In genomic region chr4:48197925-48198324, GRCm38 (mm10) we compare ENCODE assay signal across 15 mouse cellular contexts.
A peak's percentile ranks its signal among the peaks of the same experiment; 100 is the strongest.
DNase-seq lines count a peak whose midpoint lies in the region; ATAC-seq and TF ChIP-seq lines count a peak whose summit lies in the region.
"Had no signal": no experiment of that assay in that cellular context is flagged by ENCODE, and none has a peak within 500 bp of the region (broad histone marks: within the 10 kb centered on the region; RNA-seq: fewer than 3 reads in every experiment).

No protein-coding gene starts in this region.

- peak; percentile 51 for TF ChIP-seq CTCF in gastrocnemius, adult 2 months (IDR thresholded peaks at IDR 0.05)
- TF ChIP-seq CTCF in lung, embryonic 14.5 days (IDR thresholded peaks at IDR 0.05; ENCODE audit: low read depth), result peak; percentile 36

- H3K27me3 ChIP-seq in lung, embryonic 14.5 days (ENCODE audit: insufficient read depth, low read length), result no peaks in the 10 kb centered on the region
- H3K27me3 ChIP-seq: embryonic facial prominence, embryonic 13.5 days had no signal

- H3K9ac ChIP-seq in lung, embryonic 14.5 days, result no peak overlapping the region
- H3K9ac ChIP-seq: embryonic facial prominence, embryonic 13.5 days had no signal

- no peak overlapping the region for H3K4me2 ChIP-seq in lung, embryonic 14.5 days
- H3K4me2 ChIP-seq: embryonic facial prominence, embryonic 13.5 days had no signal

- H3K36me3 ChIP-seq in lung, embryonic 14.5 days (ENCODE audit: insufficient read depth), result 0 out of 2 replicates have a peak, but pooled peaks cover 7% of the 10 kb centered on the region

- 82% methylated on average over 3 of the region's 3 CpGs for WGBS in lung, embryonic 14.5 days

- ATAC-seq in lung, embryonic 14.5 days (ENCODE audit: insufficient read depth), result no peak
- ATAC-seq in CD4-positive, CD25-positive, alpha-beta regulatory T cell, adult 4 months, result peak; percentile 47
- ATAC-seq: inflammation-experienced regulatory T-cells, adult 6 months had no signal

- no peaks in the 10 kb centered on the region for H3K9me3 ChIP-seq in lung, embryonic 14.5 days (ENCODE audit: low read depth, low read length)
- H3K9me3 ChIP-seq: embryonic facial prominence, embryonic 13.5 days; forebrain, embryonic 10.5 days had no signal

- DNase-seq in gastrocnemius, adult 2 months, result no peak
- no peak for DNase-seq in gastrocnemius, adult 8-10 months (ENCODE audit: low spot score in 2 of 2)
- DNase-seq in lung, embryonic 14.5 days, result no peak
- DNase-seq in lung, postnatal 36 days, result no peak
- DNase-seq in naive thymus-derived CD4-positive, alpha-beta T cell, adult 2 months (ENCODE audit: low read depth), result peak; percentile 34
- no peak for DNase-seq in cerebellum, postnatal 25 days
- no peak for DNase-seq in adrenal gland, adult 8-10 months
- DNase-seq: adrenal gland, postnatal 10 days; cerebellum, postnatal 14 days; kidney, postnatal 25 days; lung, adult 18-20 months had no signal

- intact Hi-C loops in gastrocnemius, adult 2 months (cut with DNase I), result loop anchor here (5.0 to 10.0 kb wide), 3 partner anchors 623 to 781 kb away; no protein-coding TSS in a partner anchor

- no peak overlapping the region for H3K4me3 ChIP-seq in gastrocnemius, adult 2 months
- no peak overlapping the region for H3K4me3 ChIP-seq in lung, embryonic 14.5 days (ENCODE audit: low read depth, low read length)
- H3K4me3 ChIP-seq: embryonic facial prominence, embryonic 13.5 days; forebrain, embryonic 10.5 days had no signal

- no peak overlapping the region for H3K27ac ChIP-seq in gastrocnemius, adult 2 months
- no peak overlapping the region for H3K27ac ChIP-seq in lung, embryonic 14.5 days (ENCODE audit: low read depth)
- H3K27ac ChIP-seq: embryonic facial prominence, embryonic 13.5 days; forebrain, embryonic 10.5 days had no signal

- H3K4me1 ChIP-seq in lung, embryonic 14.5 days (ENCODE audit: insufficient read depth), result no peaks in the 10 kb centered on the region
- H3K4me1 ChIP-seq: embryonic facial prominence, embryonic 13.5 days; forebrain, embryonic 10.5 days had no signal
